Mouse (Mus musculus): ENCODE results near the gene B3gntl1.

B3gntl1 gene

GRCm38 (mm10) chr11:121645394-121645793 lies 27.6 kb downstream of the B3gntl1 start:
- no peak for DNase-seq

DNA sequence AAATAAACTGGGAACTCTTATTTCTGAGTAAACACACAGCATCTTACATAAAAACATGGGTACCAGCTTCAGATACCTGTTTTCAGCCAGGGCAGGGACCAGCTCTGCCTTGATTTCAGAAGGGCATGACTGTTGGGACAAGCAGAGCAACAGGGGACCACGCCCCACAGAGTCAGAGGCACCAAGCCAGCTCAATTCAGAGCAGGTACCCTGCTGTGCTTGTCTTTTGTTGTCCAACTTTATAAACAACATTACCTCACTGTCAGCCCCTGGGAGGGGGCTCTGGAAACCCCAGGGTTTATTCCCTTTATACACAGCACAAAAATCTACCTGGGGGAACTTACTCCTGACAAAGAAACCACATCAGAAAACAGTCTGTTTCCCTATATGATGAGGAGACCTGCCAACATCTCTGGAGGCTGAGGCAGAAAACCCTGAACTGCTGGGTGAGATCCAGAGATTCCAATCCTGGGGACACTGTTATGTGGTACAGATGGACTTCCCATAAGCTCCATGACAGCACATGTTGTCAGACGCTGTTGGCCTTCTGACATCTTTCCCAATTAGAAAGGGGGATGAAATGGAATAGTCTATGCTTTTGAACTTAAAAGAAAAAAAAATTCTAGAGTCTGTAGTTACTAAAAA lies 31.3 kb downstream of the B3gntl1 start:
- DNase-seq, result no peak

GRCm38 (mm10) chr11:121636646-121637045 lies 36.3 kb downstream of the B3gntl1 start:
- no peak for DNase-seq

DNA sequence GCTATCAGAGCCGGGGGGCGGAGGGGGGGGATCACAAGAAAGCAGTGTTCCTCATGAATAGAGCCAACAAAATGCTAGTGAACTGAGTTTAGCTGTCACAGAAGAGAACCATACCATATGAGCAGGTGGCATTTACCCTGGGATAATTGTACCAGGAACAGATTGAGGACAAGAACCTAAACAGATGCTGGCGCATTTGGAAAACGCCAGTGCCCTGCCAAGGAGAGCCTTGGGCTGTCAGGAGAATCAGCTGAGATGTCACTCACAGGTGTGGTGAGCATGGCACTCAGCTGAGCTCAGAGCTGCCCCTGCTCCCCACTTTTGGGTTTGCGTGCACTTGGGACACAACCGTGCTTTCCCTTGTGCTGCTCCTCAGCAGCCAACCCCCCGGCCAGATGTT lies 41.5 kb downstream of the B3gntl1 start:
- no peak for DNase-seq

- DNase-seq, result no peak
These were observed 42.5 kb downstream of the B3gntl1 start for GRCm38 (mm10) chr11:121630406-121630805.

DNA sequence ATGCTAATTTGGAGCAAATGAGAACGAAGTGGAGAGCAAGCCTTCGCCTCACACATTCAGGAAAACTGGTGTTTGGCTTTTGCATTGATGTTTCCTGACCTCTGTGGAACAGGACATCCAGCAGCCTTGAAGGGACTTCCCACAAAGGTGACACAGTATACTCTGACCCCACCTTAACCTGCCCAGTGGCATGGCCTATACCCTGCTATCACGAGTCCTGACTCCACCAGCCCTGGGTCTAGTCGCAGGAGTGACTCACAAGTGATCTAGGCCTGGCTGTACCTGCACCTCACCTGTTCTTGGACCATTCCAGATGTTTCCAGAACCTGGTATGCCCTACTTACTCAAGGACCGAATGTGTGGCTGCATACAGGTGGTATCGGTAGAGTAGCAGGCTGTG lies 43.4 kb downstream of the B3gntl1 start:
- no peak for DNase-seq

- DNase-seq, result no peak
These were observed 45.4 kb downstream of the B3gntl1 start for GRCm38 (mm10) chr11:121627521-121627920.

DNA sequence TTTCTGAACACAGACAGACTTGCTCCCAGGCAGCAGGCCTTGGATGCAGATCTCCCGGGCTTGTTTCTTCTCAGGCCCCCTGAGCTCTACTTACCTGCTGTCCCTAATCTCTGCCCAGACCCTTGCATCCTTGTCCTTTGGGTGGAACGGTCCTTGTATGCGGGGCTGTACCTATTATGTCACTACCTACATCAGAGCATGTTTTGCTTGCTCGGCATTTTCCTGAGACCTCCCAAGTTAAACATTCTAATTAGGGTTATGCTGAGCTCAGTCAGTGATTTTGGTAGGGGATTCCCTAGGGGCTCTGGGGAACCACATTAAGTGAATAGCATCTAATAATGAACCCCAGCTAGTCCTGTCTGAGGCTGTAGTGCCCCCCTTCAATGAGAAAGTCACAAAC lies 47.9 kb downstream of the B3gntl1 start:
- no peak for DNase-seq

DNA sequence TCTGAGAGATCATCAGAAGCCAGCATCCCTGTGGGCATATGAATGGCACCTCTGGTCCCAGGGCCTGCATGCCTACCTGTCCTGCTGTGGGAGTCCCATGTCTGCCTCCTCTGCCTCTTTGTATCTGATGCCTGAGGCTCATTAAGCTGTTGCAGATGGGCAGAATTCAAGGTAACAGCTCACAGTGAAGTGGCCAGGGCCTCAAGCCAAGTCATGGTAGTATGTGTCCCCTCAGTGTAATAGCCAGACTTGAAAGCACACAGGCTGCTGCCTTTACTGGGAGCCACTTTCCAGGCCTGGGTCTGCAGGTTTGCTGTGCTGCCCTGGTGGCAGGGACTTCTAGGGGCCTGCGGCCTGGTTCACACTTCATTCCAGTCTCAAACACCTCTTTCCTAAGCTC lies 55.6 kb downstream of the B3gntl1 start:
- no peak for DNase-seq

DNA sequence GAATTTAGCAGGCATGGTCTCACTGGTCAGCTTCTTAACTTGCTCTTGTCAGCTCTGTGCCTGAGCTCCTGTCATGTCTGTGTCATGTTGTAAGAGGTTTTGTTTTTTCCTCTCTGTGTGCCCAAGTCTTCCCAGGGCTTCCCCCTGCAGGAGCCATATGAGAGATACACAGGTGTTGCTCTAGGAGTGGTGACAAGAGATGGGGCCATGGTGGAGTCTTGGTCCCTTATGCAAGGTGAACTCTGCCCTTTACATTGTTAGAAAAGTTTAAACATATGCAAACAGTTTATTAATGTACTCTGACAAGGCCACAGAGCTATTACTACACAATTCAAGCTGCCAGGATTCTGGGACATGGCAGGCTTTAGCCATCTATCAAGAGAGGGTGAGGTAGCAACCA lies 56.5 kb downstream of the B3gntl1 start:
- no peak for DNase-seq

GRCm38 (mm10) chr11:121615961-121616485 lies 56.9 kb downstream of the B3gntl1 start:
- no peak for DNase-seq

GRCm38 (mm10) chr11:121610976-121611375 lies 62.0 kb downstream of the B3gntl1 start:
- no peak for DNase-seq

GRCm38 (mm10) chr11:121605604-121606003 lies 67.3 kb downstream of the B3gntl1 start:
- no peak for DNase-seq

DNA sequence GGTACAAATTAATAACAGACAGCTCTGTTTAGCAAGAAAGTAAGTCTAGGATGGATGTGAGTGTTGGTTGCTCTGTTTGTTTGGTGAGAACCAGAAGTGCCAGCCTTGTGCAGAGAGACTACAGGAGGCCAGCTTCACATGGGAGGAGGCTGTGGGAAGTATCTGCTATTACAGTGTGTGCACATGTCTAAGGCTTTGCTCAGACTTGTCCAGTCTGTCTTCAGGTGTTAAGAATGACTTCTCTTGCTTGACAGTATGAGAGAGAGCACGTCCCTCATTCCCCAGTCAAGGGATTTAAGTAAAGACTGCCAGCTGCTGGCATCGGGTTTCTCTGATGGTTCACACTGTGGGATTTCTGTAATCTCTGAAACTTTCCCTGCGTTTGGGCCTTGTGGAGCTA lies 71.5 kb downstream of the B3gntl1 start:
- no peak for DNase-seq

GRCm38 (mm10) chr11:121597254-121597653 lies 75.7 kb downstream of the B3gntl1 start:
- no peak for DNase-seq

DNA sequence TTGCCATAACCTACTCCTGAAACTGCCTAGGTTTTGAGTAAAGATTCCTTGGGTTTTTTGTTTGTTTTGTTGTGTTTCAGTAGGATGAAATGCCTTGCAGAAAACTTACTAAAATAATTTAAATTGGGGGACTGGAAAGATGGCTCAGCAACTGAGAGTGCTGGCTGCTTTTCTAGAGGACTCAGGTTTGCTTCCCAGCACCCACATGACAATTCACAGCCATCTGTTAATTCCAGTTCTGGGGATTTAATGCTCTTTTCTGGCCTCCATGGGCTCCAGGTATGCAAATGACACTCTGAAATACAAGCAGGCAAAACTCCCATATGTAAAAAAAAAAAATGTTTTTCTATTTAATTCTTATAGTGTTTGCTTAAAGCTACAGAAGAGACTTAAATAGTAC lies 91.1 kb downstream of the B3gntl1 start:
- DNase-seq, result no peak
